Mouse (Mus musculus): ENCODE measurements around the gene Gpr152.
"Not testable (repeated sequence)": the region's sequence is repeated elsewhere in the genome, so short reads cannot be mapped to it uniquely, and the experiment has no call there.

The Gpr152 gene

GRCm38 (mm10) chr19:4131768-4132167 is 7.8 kb upstream of the Gpr152 start:
- DNase-seq, result no peak

- no peak for DNase-seq
These were observed 5.2 kb upstream of the Gpr152 start for GRCm38 (mm10) chr19:4134354-4134753.

DNA sequence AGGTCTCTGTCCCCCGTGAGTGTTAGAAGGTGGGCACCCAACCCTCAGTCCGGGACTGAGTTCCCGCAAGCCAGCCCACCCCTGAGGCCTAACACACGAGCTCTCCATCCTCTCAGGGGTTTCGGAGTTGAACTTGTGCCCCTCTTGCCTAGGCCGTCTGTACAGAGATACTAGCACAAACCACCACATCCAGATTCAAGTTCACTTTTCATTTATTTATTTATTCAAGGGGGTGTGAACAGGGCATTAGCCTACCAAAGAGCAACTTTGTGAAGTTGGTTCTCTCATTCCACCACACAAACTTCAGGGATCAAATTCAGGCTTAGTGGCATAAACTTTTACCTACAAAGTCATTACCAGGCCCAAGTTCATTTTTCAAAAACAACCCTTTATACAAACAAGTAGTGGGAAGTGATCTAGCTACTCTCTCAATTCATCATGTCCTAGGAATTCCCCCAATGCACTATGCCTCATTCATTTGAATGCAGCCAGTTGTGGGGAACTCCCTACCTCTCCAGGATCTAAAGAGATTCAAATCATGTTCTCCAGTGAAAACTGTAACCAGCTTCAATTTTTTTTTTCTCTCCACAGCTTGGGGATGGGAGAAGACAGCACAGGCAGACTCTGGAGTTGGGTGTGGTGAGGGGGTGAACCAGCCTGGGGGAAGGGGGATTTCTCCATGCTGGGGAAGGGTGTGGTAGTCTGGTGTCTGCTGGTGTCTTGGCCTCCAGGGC is 4.2 kb upstream of the Gpr152 start:
- not testable (repeated sequence) for DNase-seq

GRCm38 (mm10) chr19:4135963-4136345 is 3.6 kb upstream of the Gpr152 start:
- not testable (repeated sequence) for DNase-seq

GRCm38 (mm10) chr19:4136463-4136862 is 3.1 kb upstream of the Gpr152 start:
- no peak for DNase-seq

DNA sequence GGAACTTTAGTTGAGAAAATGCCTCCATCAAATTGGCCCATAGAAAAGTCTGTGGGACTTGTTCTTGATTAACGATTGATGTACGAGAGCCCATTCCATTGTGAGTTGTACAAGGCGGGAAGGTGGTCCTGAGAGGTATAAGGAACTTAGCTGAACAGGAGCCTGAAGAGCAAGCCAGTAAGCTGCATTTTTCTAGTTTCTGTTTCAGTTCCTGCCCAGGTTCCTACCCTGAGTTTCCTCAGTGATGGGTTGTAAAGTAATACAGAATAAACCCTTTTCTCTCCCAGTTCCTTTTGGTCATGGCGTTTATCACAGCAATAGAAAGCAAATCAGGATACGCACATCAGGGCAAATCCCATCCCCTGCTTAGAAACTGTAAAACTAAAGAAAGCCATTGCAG is 1.7 kb upstream of the Gpr152 start:
- no peak for DNase-seq

DNA sequence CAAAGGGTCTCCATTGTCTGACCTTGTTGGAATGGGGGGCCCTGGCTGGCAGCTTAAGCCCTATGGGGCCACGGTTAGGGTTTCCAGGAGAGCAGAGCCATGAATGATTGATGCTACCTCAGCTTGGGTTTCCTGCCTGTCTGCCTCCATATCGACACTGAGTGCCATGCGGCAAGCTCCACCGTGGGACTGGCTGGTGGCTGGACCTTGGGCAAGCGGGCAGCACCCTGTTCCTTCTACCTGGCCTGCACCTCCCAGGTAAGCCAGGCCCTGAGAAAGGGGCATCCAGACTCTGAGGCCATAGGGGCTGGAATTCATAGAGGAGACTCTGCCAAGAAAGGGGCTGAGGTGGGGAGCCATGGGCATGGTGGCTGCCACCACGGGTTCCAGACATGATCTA is 560 bp downstream of the Gpr152 start:
- no peak for DNase-seq

DNA sequence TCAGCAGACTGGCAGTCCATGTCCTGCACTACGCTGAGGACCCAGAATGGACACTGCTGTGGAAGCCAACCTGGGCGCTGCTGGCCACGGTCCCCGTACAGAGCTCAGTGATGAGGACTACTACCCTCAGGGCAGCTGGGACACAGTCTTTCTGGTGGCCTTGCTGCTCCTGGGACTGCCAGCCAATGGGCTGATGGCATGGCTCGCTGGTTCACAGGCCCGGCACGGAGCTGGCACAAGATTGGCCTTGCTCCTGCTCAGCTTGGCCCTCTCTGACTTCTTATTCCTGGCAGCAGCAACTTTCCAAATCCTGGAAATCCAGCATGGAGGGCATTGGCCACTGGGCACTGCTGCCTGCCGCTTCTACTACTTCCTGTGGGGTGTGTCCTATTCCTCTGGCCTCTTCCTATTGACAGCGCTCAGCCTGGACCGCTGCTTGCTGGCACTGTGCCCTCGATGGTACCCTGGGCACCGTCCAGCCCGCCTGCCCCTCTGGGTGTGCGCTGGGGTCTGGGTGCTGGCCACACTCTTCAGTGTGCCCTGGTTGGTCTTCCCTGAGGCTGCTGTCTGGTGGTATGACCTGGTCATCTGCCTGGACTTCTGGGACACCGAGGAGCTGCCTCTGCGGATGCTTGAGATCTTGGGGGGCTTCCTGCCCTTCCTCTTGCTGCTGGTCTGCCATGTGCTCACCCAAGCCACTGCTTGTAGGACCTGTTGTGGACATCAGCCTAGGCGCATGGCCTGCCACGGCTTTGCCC is 3.0 kb downstream of the Gpr152 start:
- no peak for DNase-seq

- DNase-seq, result no peak
These were observed 4.2 kb downstream of the Gpr152 start, which contains the start of gene Cabp4 for GRCm38 (mm10) chr19:4143759-4144268. Cabp4 (minus strand) TSS chr19:4144033.

GRCm38 (mm10) chr19:4144550-4145498 is 5.2 kb downstream of the Gpr152 start:
- DNase-seq, result peak; percentile 52

DNA sequence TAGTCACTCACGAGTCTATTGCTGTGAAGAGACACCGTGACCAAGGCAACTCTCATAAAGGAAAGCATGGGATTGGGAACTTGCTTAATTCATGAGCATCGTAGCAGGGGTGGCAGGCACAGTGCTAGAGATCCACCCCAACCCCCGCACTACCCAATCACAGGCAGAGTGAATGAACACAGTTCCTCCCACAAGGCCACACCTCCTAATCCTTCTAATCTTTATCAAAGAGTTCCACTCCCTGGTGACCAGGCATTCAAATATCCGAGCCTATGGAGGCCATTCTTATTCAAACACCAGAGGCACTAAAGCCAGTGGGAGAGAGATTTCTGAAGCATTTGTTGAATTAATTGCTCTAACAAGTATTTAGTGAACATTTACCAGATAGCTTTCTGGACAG is 6.3 kb downstream of the Gpr152 start:
- no peak for DNase-seq

GRCm38 (mm10) chr19:4146366-4147021 is 6.9 kb downstream of the Gpr152 start:
- DNase-seq, result no peak

DNA sequence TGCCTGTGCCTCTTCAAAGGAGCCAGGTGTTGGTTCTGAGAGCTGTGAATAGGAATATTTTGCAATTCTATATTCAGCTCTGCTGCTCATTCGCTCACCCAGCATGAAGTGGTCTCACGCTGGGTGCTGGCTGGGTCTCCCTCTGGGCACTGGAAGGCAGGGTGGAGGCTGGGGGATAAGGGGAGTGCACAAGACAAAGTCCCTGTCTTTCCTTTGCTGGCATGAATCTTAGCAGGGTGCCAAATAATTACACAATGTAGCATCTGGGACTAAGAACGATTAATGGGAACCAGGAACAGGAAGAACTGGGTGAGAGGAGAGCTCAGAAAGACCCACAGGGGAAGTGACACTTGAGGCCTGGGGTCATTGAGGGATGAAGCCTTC is 7.4 kb downstream of the Gpr152 start:
- no peak for DNase-seq

GRCm38 (mm10) chr19:4147782-4148490 is 8.3 kb downstream of the Gpr152 start:
- DNase-seq, result no peak

DNA sequence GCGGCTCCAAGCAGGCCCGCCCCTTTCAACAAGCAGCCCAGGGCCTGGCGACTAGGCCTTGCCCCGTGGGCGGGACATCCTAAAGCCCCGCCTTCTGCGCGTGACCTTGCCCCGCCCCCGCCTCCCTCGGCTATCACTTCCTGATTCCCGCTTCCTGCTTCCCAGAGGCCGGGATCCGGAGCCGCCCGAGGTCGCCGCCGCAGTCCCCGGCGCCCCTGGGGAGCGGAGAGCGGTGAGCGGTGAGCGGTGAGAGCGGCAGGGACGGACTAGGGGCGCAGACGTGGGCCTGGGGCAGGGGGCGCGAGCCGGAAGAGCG is 8.9 kb downstream of the Gpr152 start, which contains the start of gene Coro1b:
Coro1b (plus strand) TSS at position 129 of the 316 bp plus-strand sequence.
- peak; percentile 96 for DNase-seq

- peak; percentile 50 for DNase-seq
These were observed 9.2 kb downstream of the Gpr152 start for GRCm38 (mm10) chr19:4148819-4149218.

GRCm38 (mm10) chr19:4149283-4149682 is 9.7 kb downstream of the Gpr152 start:
- peak; percentile 19 for DNase-seq

DNA sequence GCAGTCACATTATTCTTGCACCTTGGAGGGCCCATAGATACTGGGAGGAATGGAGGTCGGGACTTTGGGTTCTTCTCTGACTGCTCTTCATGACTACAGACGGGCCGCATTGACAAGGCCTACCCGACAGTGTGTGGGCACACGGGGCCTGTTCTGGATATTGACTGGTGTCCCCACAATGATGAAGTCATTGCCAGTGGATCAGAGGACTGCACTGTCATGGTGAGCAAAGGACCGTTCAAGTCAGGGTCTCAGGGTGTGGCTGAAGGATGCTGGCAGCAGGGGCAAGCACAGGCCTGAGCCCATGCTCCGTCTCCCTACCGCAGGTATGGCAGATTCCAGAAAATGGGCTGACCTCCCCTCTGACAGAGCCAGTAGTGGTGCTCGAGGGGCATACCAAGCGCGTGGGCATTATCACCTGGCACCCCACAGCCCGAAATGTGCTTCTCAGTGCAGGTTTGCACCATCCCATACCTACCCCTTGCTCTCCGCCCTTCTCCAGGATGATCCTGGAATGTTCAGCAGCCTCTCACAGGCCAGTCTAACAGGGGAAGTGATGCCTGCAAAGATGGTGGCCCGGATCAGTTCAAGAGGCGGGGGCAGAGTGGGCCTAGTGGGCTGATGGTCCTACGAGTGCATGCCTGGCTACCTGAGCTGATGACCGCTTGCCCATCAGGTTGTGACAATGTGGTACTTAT is 10.3 kb downstream of the Gpr152 start:
- no peak for DNase-seq

DNA sequence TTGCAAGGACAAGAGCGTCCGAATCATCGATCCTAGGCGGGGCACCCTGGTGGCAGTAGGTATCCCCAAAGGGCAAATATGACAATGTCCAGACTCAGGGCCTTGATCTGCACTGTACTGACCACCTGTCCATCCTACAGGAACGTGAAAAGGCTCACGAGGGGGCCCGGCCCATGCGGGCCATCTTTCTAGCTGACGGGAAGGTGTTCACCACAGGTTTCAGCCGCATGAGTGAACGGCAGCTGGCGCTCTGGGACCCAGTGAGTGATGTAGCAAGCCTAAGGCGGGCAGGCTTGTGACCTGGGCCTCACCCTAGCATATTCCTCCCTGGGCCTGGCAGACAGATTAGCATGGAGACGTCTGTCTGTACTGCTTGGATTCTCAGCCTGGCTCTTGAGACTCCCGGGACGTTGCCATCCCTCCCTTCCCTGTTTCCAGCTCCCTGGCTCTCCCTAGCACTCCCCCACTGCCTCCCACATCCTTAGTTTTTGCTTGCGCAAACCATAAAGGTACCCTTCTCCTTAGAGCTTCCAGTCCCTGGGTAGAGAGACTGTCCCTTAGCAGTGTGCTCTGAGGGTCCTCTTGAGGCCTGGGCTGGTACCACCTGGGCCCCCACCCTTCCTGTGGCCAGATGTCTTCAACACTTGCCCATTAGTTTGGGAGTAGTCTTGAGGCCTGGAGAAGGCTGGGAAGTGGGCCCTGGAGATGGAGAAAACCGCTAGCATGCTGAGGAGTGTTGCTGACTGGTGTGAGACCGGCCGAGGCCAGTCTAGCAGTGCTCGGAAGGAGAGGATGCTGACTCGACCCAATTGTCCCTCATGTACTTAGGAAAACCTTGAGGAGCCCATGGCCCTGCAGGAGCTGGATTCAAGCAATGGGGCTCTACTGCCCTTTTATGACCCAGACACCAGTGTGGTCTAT is 11.2 kb downstream of the Gpr152 start:
- DNase-seq, result no peak

DNA sequence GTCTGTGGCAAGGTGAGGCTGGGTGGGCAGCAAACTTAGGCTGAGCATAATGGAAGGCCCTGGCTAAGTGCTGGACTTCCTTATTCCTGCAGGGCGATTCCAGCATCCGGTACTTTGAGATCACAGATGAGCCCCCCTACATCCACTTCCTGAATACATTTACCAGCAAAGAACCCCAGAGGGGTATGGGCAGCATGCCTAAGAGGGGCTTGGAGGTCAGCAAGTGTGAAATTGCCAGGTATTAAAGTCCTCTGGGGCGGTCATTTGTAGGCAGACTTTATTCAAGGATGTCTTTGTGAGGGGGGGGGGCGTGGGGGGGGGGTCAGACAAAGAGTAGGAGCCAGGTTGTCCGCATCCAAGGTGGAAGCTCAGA is 11.9 kb downstream of the Gpr152 start:
- no peak for DNase-seq
